Mouse (Mus musculus) thymus, adult 18-20 months (tissue): ENCODE measurements around the gene Gm20431.
"Not testable (repeated sequence)": the region's sequence is repeated elsewhere in the genome, so short reads cannot be mapped to it uniquely, and the experiment has no call there.

Experiments used
- DNase-seq, 2 experiments: peaks; one replicate each; pipeline ENCODE4 v3.0.0; 2022; ENCODE audit warnings: mixed read lengths in 2 of 2

The Gm20431 gene

DNA sequence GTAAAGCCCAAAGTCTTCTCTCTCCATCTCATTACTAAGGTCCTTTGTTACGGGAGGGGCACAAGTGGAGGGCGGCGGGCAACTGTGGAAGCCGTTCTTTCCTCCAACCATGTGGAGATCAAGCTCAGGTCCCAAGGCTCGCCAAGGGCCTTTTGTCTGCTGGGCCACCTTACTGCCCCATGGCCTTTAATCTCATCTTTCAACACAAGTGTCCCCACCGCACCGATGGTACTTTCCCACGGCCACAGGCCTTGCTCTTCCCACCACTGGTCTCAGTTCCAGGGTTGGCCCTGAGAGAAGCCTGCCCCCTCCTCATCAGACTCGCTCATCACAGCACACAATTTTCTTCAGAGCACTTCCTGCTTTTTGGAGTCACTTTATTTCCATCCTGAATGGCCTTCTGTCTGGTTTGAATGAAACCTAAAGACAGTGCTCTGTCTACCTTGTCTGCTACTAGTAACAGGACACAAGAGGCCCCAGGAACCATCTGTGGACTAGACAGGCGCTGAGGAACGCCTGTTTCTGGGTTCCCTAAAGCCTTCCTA lies 31.6 kb downstream of the Gm20431 start:
- DNase-seq, result no peak

DNA sequence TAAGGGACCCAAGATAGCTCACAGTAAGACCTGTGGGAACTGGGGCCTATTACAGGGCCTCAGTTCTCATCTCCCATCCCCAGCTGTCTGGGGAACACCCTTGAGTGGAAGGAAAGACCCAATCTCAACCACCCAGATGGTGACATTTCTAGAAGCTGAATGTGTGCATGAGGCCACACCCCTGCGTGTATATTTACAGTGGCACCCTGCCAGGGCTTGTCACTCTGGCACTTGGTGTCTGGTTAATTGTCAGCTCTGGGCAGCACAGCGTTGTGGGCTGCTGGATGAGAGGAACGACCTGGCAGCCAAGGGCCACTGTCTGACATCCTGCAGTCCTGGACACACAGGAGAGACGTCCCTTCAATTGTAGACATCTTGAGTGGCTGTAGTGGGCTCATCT lies 32.4 kb downstream of the Gm20431 start:
- no peak for DNase-seq

DNA sequence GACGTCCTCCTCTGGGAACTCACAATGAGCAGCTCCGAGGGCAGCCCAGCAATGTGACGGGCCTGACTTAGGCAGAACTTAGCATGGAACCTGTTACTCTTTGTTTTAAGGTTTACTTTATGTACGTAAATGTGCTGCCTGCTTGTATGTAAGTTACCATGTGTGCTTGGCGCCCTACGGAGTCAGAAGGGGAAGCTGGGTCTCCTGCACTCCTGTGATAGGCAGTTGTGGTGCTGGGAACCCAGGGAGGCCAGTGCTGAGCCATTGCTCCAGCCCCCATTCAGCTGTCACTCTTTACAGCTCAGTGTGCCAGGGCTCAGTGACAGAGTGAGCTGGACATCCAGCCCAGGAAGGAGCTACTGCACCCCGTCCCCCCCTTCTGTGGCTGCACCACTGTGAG lies 34.3 kb downstream of the Gm20431 start:
- DNase-seq, result no peak

GRCm38 (mm10) chr2:167625670-167626069 lies 35.6 kb downstream of the Gm20431 start:
- no peak for DNase-seq

- DNase-seq, result no peak
These were observed 36.8 kb downstream of the Gm20431 start for GRCm38 (mm10) chr2:167624368-167625075.

DNA sequence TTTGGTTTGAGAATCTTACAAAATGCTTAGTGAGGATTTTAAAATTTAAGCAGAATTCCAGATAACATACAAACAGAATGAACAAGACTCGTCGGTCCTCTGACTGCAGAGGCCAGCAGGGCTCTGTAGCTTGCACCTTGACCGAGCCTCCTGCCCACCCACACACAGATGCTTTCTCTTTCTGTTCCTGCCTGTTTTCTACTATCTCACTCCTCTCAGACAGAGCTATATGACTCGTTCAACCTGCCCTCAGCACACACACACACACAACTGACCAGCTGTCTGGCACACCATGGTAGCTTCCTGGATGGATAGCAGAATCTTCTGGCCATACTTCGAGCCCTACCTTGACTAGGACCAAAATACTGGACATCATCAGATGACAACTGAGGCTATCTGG lies 38.3 kb downstream of the Gm20431 start:
- DNase-seq, result no peak

DNA sequence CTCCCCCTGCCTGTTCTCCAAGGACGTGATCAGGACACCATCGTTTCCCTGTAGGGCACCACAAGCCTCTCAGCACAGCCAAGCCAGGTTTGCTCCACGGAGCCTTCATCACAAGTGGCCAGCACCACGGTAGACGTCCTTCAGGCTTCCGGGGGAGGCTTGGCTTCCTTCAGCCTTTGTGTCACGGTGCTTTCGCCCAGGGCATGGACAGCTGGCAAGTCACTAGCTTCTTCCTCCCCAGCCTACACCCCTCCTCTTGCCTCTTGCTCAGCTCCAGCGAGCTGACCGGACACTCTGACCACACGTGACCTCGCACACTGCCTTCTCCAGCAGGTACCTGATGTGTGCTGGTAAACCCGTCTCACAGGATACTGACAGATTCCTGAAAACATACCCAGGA lies 38.9 kb downstream of the Gm20431 start:
- no peak for DNase-seq

GRCm38 (mm10) chr2:167621255-167622087 lies 39.8 kb downstream of the Gm20431 start:
- no peak for DNase-seq

GRCm38 (mm10) chr2:167617472-167617871 lies 43.8 kb downstream of the Gm20431 start:
- DNase-seq, result no peak

DNA sequence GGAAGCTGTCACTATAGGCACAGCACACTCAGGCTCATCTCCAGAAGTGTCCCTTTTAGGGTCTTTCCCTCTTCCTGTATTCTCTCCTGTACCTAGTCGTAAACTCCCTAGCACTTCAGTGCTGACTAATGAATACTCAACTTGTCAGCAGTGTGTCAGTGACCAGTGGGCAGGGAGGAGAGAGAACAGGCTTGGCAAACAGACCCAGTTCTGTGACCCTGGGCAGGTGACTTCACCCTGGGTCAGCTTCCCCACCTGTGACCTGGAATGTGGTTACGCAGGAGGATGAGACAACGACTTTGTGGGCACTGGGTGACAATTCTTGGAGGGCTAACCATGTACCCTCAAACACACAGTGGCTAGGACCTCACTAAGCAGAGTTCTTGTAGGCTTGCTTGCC lies 44.3 kb downstream of the Gm20431 start:
- DNase-seq, result no peak

GRCm38 (mm10) chr2:167613335-167613734 lies 48.0 kb downstream of the Gm20431 start:
- DNase-seq, result not testable (repeated sequence)

GRCm38 (mm10) chr2:167612122-167612521 lies 49.2 kb downstream of the Gm20431 start:
- no peak for DNase-seq

DNA sequence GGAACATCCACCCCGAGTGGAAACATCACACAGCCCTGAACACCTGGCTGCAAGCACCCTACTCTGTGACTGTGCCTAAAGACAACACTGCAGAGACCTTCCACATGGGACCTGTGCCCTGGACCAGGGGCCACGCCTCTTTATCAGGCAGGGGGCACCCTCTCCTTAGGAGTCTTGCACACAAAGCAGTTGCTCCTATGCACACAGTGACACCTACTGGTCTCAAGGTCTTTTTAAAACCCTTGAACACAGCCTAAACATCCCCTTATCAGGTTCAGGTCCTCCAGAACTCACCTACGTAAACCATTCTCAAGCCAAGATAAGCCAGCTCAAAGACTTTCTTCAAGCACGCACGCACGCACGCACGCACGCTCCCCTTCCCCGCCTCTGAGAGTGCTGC lies 50.0 kb downstream of the Gm20431 start:
- DNase-seq, result no peak

DNA sequence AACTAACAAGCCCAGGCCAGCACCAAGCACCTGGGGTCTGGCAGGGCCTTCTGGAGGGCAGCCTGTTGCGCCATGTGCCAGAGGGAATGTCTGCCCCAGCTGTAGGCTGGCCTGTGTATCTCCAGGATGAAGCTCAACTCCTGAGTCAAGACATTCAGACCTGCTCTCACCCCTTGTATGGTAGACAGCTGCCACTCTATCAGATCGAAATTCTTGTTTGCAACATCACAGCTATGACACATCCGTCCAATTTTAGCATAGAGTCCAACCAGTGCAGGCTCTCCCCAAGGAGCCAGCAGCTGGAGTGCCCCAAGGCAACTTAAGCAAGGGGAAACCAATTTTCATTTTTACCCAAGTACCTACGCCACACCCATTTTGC lies 54.6 kb downstream of the Gm20431 start:
- no peak for DNase-seq

GRCm38 (mm10) chr2:167605817-167606744 lies 55.2 kb downstream of the Gm20431 start:
- DNase-seq, result no peak

DNA sequence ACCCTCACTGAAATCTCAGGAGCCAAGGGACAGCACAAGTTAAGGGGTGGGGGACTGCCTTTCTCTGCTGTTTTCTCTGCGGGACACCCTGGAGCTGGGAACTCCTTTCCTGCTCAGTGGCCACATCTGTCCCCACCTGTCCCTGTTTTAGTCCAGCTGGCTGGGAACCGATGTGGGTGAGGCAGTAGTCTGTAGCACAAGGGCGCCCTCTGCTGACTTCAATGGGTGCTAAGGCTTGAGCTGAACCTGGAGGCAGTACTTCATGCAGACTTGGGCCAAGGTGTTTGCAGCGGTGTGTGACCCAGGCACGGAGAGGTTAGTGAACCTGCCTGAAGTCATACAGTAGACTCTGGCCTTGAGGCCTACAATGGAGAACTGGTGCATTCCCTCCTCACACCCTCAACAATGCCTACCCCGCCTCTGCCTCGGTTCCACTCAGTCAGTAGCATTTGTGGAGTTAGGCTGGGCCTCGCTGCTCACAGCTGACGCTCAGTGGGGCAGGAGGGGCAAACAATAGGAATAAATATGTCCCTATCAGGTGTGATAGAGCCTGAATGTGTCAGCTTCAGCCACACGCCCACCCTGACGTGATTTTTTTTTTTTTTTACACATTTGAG lies 56.0 kb downstream of the Gm20431 start:
- peak; percentile 64 to 71 for DNase-seq

DNA sequence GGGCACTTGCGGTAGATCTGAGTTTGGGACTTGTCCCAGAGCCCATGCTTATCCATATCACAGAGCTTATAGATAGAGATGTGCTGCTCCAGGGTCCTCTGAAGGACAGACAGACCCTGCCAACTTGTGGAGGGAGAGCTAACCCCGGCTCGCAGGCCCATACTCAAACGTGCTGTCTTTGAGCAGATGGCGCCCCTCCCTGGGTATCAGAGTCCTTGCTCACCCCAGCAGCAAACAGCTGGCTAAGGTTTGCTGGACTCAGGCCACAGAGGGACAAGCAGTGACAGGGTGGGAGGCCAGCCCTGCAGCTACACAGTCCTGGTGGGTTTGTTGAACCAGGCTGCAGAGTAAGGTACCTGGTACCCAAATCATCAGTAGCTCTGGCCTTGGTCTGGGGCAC lies 58.3 kb downstream of the Gm20431 start:
- DNase-seq, result no peak

DNA sequence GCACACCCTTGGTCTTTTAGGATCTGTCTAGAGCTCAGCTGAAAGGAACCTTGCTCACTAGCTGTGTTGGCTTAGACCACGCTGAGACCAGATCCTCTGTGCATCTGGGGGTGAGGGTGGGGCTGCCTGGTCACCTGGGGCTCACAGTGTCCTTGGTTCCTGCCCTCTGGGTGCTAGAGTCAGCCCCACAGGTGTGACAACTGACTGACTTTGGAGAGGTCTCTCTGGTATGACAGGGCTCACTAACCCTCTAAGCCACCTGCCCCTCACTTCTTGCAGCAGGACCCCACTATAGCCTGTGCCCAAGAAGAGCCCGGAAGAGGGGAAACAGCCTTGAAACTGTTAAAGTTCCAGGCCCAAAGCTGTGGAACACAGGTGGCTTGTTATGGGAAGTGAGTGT lies 58.9 kb downstream of the Gm20431 start:
- DNase-seq, result no peak

GRCm38 (mm10) chr2:167600481-167600995 lies 60.8 kb downstream of the Gm20431 start:
- no peak for DNase-seq

DNA sequence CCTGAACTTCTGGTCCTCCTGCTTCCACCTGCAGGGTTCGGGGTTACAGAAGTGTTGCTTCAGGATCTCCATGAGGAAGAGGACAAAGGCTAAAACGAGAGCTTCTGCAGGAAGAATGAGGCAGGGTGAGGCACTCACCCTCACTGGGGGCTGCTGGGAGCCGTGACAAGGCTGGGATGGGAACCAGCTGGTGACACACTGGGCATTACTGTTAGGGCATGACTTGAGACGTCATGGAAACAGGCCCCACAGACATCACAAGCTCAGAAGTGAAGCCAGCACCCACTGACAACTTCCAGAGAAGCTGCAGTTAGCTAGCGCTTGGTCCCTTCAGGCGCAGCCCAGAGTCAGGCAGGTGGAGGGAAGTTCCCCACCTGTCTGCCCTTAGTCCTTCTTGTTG lies 61.4 kb downstream of the Gm20431 start:
- no peak for DNase-seq

GRCm38 (mm10) chr2:167599195-167599594 lies 62.1 kb downstream of the Gm20431 start:
- no peak for DNase-seq

DNA sequence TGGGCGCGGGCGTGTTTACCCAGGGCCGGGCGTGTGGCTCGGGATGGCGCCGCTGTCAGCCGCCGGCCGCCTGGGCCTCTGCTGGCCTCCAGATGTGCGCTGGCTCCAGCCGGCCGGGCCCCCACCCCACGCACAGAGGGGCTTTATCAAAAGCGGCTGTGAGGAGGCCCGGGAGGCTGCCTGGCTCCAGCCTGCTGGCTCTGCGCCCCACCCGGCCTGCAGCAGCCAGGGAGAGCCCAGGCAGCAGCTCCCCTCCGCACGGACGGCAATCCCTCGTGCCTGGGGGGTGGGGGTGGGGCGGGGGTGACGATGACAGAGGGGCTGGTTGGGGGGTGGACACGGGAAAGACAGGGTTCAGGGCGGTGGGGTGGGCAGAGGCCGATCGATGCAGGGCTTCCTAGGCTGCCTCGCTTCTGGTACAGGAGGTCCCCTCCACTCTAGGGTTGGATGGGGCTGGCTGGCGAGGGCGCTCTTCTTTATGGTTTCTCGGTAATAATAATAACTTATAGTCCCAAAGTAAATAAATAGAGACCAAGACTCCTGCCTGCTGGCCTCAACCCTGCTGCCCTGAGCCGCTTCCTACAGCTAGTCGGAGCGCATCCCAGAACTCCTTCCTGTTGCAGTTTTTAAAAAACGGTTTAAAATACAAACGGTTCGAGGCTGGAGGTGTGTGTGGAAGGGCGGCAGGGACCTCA lies 63.7 kb downstream of the Gm20431 start:
- no peak for DNase-seq
